10 mouse cellular contexts compared by ENCODE assay signal in genomic region chr2:48381481-48382075, GRCm38 (mm10).
A peak's percentile ranks its signal among the peaks of the same experiment; 100 is the strongest.
DNase-seq lines count a peak whose midpoint lies in the region; ATAC-seq and TF ChIP-seq lines count a peak whose summit lies in the region.
"Had no signal": no experiment of that assay in that cellular context is flagged by ENCODE, and none has a peak within 500 bp of the region (broad histone marks: within the 10 kb centered on the region; RNA-seq: fewer than 3 reads in every experiment).

No protein-coding gene starts in this region.

- no peaks in the 10 kb centered on the region for H3K9me3 ChIP-seq in embryonic facial prominence, embryonic 14.5 days (ENCODE audit: control insufficient read depth, low read length)
- H3K9me3 ChIP-seq in embryonic facial prominence, embryonic 10.5 days, result no peaks in the 10 kb centered on the region
- H3K9me3 ChIP-seq in liver, postnatal 0 days (ENCODE audit: low read length), result no peaks in the 10 kb centered on the region
- H3K9me3 ChIP-seq in liver, embryonic 12.5 days (replicated peaks), result no peaks in the 10 kb centered on the region
- no peaks in the 10 kb centered on the region for H3K9me3 ChIP-seq in midbrain, embryonic 13.5 days

- no peak overlapping the region for H3ac ChIP-seq in myocyte (ENCODE audit: control insufficient read depth, insufficient read length)

- no peaks in the 10 kb centered on the region for H3K27me3 ChIP-seq in embryonic facial prominence, embryonic 14.5 days (replicated peaks; ENCODE audit: control insufficient read depth, insufficient read depth, low read length)
- no peaks in the 10 kb centered on the region for H3K27me3 ChIP-seq in embryonic facial prominence, embryonic 10.5 days (replicated peaks; ENCODE audit: low read depth, poor library complexity, severe bottlenecking)
- H3K27me3 ChIP-seq in liver, postnatal 0 days (ENCODE audit: insufficient read depth, low read length), result no peaks in the 10 kb centered on the region
- no peaks in the 10 kb centered on the region for H3K27me3 ChIP-seq in liver, embryonic 12.5 days (replicated peaks)
- H3K27me3 ChIP-seq in myocyte (ENCODE audit: control insufficient read depth, insufficient read depth, insufficient read length), result no peaks in the 10 kb centered on the region
- H3K27me3 ChIP-seq in midbrain, embryonic 13.5 days, result no peaks in the 10 kb centered on the region

- peaks cover 3% of the 10 kb centered on the region; the same call in 1 of the 2 replicates for H3K4me1 ChIP-seq in embryonic facial prominence, embryonic 14.5 days (ENCODE audit: control insufficient read depth, insufficient read depth, low read length)
- H3K4me1 ChIP-seq in embryonic facial prominence, embryonic 10.5 days, result no peaks in the 10 kb centered on the region
- H3K4me1 ChIP-seq in liver, postnatal 0 days (ENCODE audit: insufficient read depth), result no peaks in the 10 kb centered on the region; the same call in 1 of the 2 replicates
- no peaks in the 10 kb centered on the region for H3K4me1 ChIP-seq in liver, embryonic 12.5 days
- H3K4me1 ChIP-seq in midbrain, embryonic 13.5 days (replicated peaks), result no peaks in the 10 kb centered on the region

- 72% methylated on average over 14 of the region's 14 CpGs for WGBS in embryonic facial prominence, embryonic 14.5 days
- 87% methylated on average over 14 of the region's 14 CpGs for WGBS in embryonic facial prominence, embryonic 10.5 days
- 53% methylated on average over 14 of the region's 14 CpGs for WGBS in liver, postnatal 0 days (ENCODE audit: insufficient replicate concordance)
- WGBS in liver, embryonic 12.5 days (ENCODE audit: insufficient replicate concordance), result 68% methylated on average over 14 of the region's 14 CpGs
- WGBS in midbrain, embryonic 13.5 days, result 90% methylated on average over 14 of the region's 14 CpGs

- no peak for DNase-seq in embryonic facial prominence, embryonic 14.5 days (ENCODE audit: low spot score)
- DNase-seq in embryonic facial prominence, embryonic 10.5 days (ENCODE audit: low spot score), result no peak
- DNase-seq in liver, postnatal 0 days, result no peak
- peak; percentile 52 for DNase-seq in kidney, adult 9 months
- DNase-seq in left cerebral cortex, postnatal 4 days, result no peak
- DNase-seq: cerebellum, postnatal 10 days; gastrocnemius, postnatal 25 days had no signal

- TF ChIP-seq EP300 in liver, postnatal 0 days (IDR thresholded peaks at IDR 0.05; ENCODE audit: low read depth), result no peak

- no peak overlapping the region for H3K4me3 ChIP-seq in embryonic facial prominence, embryonic 14.5 days (ENCODE audit: low read depth, low read length)
- H3K4me3 ChIP-seq in embryonic facial prominence, embryonic 10.5 days, result no peak overlapping the region
- no peak overlapping the region for H3K4me3 ChIP-seq in liver, postnatal 0 days (ENCODE audit: low read depth, low read length)
- no peak overlapping the region for H3K4me3 ChIP-seq in liver, embryonic 12.5 days
- no peak overlapping the region for H3K4me3 ChIP-seq in myocyte
- H3K4me3 ChIP-seq in midbrain, embryonic 13.5 days (replicated peaks), result no peak overlapping the region

- peak overlapping the region; percentile 39; the same call in 1 of the 2 replicates for H3K27ac ChIP-seq in embryonic facial prominence, embryonic 14.5 days (replicated peaks; ENCODE audit: low read depth, low read length)
- H3K27ac ChIP-seq in embryonic facial prominence, embryonic 10.5 days (replicated peaks), result no peak overlapping the region
- no peak overlapping the region for H3K27ac ChIP-seq in liver, postnatal 0 days (ENCODE audit: low read depth)
- H3K27ac ChIP-seq in liver, embryonic 12.5 days, result no peak overlapping the region
- no peak overlapping the region for H3K27ac ChIP-seq in midbrain, embryonic 13.5 days

- no peak overlapping the region for H3K4me2 ChIP-seq in embryonic facial prominence, embryonic 14.5 days (ENCODE audit: low read depth, low read length)
- 0 out of 2 replicates have a peak overlapping the region, but pooled peaks have one; percentile 28 for H3K4me2 ChIP-seq in liver, postnatal 0 days (ENCODE audit: low read depth, low read length)
- no peak overlapping the region for H3K4me2 ChIP-seq in liver, embryonic 12.5 days
- H3K4me2 ChIP-seq in myocyte (ENCODE audit: low read depth), result peak overlapping the region; percentile 29
- no peak overlapping the region for H3K4me2 ChIP-seq in midbrain, embryonic 13.5 days (replicated peaks)

- no peak for TF ChIP-seq POLR2A in myocyte (IDR thresholded peaks at IDR 0.05; ENCODE audit: insufficient read length, low read depth)

- intact Hi-C loops in left cerebral cortex, postnatal 4 days (cut with DNase I), result no loop called here

- H3K9ac ChIP-seq in embryonic facial prominence, embryonic 14.5 days (ENCODE audit: low read depth, low read length), result no peak overlapping the region
- H3K9ac ChIP-seq in liver, postnatal 0 days (replicated peaks), result no peak overlapping the region
- no peak overlapping the region for H3K9ac ChIP-seq in liver, embryonic 12.5 days
- H3K9ac ChIP-seq in midbrain, embryonic 13.5 days (replicated peaks), result no peak overlapping the region

- TF ChIP-seq CTCF in liver, postnatal 0 days (IDR thresholded peaks at IDR 0.05; ENCODE audit: low read depth), result no peak

- no peaks in the 10 kb centered on the region for H3K36me3 ChIP-seq in embryonic facial prominence, embryonic 14.5 days (ENCODE audit: control insufficient read depth, insufficient read depth, low read length)
- no peaks in the 10 kb centered on the region for H3K36me3 ChIP-seq in embryonic facial prominence, embryonic 10.5 days (replicated peaks)
- no peaks in the 10 kb centered on the region for H3K36me3 ChIP-seq in liver, postnatal 0 days (replicated peaks; ENCODE audit: insufficient read depth, low read length)
- H3K36me3 ChIP-seq in liver, embryonic 12.5 days, result no peaks in the 10 kb centered on the region
- H3K36me3 ChIP-seq in myocyte (ENCODE audit: control insufficient read depth, insufficient read depth), result no peaks in the 10 kb centered on the region
- no peaks in the 10 kb centered on the region for H3K36me3 ChIP-seq in midbrain, embryonic 13.5 days

- no peaks in the 10 kb centered on the region for H3K79me2 ChIP-seq in myocyte (ENCODE audit: control insufficient read depth, insufficient read depth)

- ATAC-seq in embryonic facial prominence, embryonic 14.5 days (ENCODE audit: low read depth), result no peak
- no peak for ATAC-seq in liver, postnatal 0 days
- ATAC-seq in liver, embryonic 12.5 days, result no peak
- no peak for ATAC-seq in midbrain, embryonic 13.5 days

TF ChIP-seq in myocyte, 11 proteins besides CTCF, POLR2A, EP300 and RAD21:
- no peak for TF ChIP-seq MYOG (IDR thresholded peaks at IDR 0.05; ENCODE audit: control insufficient read depth in 1 of 3, insufficient read depth in 1 of 3, insufficient read length in 2 of 3, low read depth in 2 of 3)
- no peak for TF ChIP-seq CEBPB (IDR thresholded peaks at IDR 0.05; ENCODE audit: insufficient read depth, poor library complexity, severe bottlenecking)
- no peak for TF ChIP-seq E2F4 (IDR thresholded peaks at IDR 0.05; ENCODE audit: insufficient read depth)
- TF ChIP-seq POLR2AphosphoS2 (IDR thresholded peaks at IDR 0.05; ENCODE audit: insufficient read length, low read depth), result no peak
- no peak for TF ChIP-seq MYOD1 (IDR thresholded peaks at IDR 0.05; ENCODE audit: control insufficient read depth in 1 of 3, insufficient read length in 2 of 3, low read depth in 2 of 3)
- no peak for TF ChIP-seq REST (IDR thresholded peaks at IDR 0.05; ENCODE audit: insufficient read depth, insufficient read length)

Comparison
In these comparisons a context has a peak if more than half of its experiments do, and no peak if none do; other contexts are left out.
1. H3K4me2 ChIP-seq: peak in liver, postnatal 0 days (single experiment) and myocyte (single experiment); none in embryonic facial prominence, embryonic 14.5 days (single experiment), liver, embryonic 12.5 days (single experiment) and midbrain, embryonic 13.5 days (single experiment).